Mouse (Mus musculus): ENCODE results near the gene Mecom.
"Not testable (repeated sequence)": the region's sequence is repeated elsewhere in the genome, so short reads cannot be mapped to it uniquely, and the experiment has no call there.

The Mecom gene

GRCm38 (mm10) chr3:30448624-30449023 lies 99.2 kb downstream of the Mecom start:
- DNase-seq (ENCODE audit: extremely low read depth, insufficient read length, low spot score), result no peak

GRCm38 (mm10) chr3:30445970-30446442 lies 101.8 kb downstream of the Mecom start:
- no peak for DNase-seq (ENCODE audit: extremely low read depth, insufficient read length, low spot score)

- DNase-seq (ENCODE audit: extremely low read depth, insufficient read length, low spot score), result no peak
Measured at GRCm38 (mm10) chr3:30445247-30445969, 102.4 kb downstream of the Mecom start.

DNA sequence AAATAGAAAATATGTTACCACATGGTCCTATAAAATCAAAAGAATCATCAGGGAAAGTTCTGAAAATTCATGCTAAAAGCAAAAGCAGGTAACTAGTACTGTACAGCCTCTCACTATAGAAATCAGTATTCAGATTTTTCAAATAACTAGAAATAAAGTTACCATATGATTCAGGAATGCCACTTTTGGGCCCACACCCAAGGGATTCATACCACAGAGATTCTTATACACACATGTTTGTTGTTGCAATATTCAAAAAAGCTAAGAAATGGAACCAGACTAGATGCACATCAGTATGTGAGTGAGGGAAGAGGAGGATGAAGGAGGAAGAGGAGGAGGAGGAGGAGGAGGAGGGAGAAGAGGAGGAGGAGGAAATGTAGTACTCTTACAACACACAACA lies 106.2 kb downstream of the Mecom start:
- no peak for DNase-seq (ENCODE audit: extremely low read depth, insufficient read length, low spot score)

DNA sequence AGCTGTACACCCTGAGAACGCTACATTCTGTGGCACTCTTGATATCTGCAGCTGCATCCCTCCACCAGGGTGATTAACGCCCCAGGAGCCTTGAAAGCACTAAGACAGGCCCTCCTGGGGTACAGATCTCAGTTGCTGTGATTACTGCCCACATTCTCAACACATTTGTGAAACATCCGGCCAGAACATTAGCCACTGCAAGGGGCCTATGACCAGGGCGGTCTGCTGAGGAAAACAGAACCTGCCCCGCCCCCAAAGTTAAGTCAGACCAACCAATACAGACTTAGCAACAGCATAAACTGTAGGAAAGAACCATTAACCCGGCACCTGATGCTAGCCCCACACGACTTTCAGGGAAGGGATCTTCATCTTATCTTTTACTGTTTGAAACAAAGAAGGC lies 109.8 kb downstream of the Mecom start:
- no peak for DNase-seq (ENCODE audit: extremely low read depth, insufficient read length, low spot score)

DNA sequence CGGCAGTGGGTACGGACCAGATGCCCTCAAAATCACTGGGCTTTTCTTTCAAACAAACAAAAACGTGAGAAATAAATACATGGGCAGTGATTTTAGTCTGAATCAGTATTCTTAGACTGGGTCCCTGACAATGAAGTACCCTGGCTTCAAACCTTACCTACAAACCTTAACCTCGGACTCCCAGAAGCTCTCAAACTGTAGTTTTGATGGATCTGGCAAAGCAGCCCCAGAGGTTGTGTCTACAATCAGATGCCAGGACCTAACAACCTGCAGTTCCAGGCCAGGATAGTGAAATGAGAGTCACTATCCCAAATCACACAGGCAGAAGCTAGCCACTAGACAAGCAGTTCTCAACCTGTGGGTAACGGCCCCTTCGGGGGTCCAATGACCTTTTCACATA lies 111.2 kb downstream of the Mecom start:
- no peak for DNase-seq (ENCODE audit: extremely low read depth, insufficient read length, low spot score)

DNA sequence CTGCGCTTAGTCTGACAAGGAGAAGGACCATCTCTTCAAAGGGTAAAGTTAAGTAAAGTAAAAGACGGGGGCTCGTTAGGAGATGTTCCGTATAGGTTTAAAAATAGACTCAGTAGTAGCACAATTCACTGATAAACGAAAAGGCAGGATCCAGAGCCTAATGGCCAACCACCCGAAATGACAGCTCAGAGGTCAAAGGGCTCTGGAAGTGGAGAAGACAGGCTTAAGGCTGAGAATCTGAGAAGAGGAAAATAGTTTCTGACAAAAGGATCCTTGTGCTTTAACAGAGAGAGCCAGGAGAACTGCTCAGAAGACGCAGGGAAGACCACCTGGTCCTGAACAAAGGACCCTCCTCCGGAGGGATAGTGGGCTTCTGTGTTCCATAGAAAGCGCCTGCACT lies 111.7 kb downstream of the Mecom start:
- DNase-seq (ENCODE audit: extremely low read depth, insufficient read length, low spot score), result no peak

DNA sequence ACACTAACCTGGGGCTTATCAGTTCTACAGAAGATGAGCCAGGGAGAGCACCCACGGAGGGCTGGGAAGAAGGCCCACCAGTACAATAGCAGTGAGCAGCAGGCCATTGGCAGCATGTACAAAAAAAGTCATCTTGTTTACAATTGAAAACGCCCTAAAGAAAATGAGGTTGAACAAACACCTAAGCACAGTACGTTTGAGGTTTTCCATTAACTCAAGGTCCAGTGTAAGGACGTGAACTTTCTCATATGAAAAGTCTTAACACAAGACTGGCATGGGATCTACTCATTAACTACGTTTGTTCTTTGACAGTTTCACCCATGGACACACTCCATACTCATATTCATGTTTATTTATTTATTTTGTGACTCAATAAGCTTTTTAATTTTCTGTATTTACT lies 118.9 kb downstream of the Mecom start:
- DNase-seq (ENCODE audit: extremely low read depth, insufficient read length, low spot score), result no peak

- no peak for DNase-seq (ENCODE audit: extremely low read depth, insufficient read length, low spot score)
Measured at GRCm38 (mm10) chr3:30424036-30424435, 123.8 kb downstream of the Mecom start.

DNA sequence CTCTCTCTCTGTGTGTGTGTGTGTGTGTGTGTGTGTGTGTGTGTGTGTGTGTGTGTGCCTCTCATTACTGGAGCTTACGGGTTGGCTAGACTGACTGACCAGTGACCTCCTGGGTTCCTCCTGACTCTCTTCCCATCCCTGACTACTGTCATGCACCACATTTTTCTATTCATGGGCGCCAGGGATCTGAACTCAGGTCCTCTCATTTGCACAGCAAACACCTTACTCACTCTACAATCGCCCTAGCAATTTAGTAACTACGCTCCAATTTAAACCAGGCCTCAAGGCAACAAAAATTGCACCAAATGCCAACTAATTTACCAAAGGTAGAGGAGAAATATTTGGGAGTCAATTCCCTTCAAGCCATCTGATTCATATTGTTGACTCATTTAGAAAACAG lies 125.9 kb downstream of the Mecom start:
- not testable (repeated sequence) for DNase-seq (ENCODE audit: extremely low read depth, insufficient read length, low spot score)

- DNase-seq (ENCODE audit: extremely low read depth, insufficient read length, low spot score), result no peak
Measured at GRCm38 (mm10) chr3:30420899-30421298, 126.9 kb downstream of the Mecom start.

DNA sequence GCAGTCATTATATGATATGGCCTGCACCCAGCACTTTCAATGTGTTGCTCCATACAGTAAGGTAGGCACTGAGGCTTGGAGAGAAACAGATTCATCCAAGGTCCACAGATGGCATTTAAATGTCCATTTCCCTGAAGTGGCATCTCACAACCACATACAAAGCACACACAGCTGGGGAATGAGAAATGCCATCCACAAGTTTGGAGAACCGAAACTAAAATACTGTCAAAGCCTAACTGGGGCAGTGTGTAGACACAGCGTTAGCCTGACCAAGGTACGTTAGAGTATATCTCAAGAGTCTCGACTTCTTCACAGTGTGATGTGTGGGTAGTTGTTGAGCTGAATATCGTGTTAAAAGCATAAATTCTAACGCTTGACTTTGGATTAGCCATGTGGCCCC lies 133.6 kb downstream of the Mecom start:
- no peak for DNase-seq (ENCODE audit: extremely low read depth, insufficient read length, low spot score)

DNA sequence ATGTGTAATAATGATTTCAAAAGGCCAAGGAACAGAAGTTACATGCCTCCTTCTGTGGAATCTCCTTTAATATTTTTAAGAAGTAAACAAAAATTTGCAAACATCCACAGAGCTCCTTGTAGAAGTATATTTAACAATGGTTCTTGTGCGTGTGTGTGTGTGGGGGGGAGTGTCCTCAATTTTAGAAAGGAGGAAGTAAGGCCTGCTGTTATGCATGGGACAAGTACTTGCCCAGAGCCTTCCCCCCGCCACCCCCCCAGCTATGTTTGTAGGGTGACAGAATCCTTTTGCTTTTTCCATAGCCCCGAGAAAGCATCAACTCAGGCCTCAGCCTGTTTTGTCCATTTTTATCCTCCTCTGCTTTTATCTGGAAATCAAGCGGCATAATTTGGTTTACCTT lies 137.0 kb downstream of the Mecom start:
- no peak for DNase-seq (ENCODE audit: extremely low read depth, insufficient read length, low spot score)

DNA sequence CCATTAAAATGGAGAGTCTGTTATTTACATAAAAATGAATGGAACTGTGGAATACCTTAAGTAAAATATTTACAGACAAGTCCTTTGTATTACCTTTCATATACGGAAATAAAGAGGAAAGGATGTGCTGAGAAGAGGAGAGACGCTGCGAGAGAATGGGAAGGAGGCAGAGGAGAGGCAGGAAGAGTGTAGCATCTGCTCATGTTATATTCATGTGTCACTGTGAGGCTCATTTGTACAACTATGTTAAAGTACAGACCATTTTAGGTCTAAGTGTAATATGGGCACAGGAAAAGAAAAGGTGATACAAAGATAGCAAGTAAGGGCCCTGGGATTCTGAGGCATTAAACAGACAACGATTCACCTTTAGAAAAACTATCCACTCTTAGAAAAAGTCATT lies 143.0 kb downstream of the Mecom start:
- no peak for DNase-seq (ENCODE audit: extremely low read depth, insufficient read length, low spot score)

DNA sequence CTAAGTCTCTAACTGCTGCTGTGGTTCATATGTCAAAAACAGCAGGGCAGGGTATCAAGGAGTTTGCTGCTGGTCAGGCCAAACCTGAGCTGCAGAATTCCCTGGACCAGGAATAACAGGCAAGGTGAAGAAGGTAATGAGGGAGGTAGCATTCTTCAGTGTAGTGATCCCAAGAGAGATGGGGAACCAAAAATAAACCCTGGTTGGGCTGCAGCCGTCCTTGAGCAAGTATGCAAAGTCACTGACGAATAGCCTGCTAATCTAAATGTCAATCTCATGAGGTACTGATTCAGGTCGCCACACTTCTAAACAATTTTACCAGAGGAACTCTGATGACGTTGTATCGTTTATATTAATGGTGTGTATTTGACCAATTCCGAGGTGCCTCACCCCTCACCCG lies 148.9 kb downstream of the Mecom start:
- no peak for DNase-seq (ENCODE audit: extremely low read depth, insufficient read length, low spot score)

DNA sequence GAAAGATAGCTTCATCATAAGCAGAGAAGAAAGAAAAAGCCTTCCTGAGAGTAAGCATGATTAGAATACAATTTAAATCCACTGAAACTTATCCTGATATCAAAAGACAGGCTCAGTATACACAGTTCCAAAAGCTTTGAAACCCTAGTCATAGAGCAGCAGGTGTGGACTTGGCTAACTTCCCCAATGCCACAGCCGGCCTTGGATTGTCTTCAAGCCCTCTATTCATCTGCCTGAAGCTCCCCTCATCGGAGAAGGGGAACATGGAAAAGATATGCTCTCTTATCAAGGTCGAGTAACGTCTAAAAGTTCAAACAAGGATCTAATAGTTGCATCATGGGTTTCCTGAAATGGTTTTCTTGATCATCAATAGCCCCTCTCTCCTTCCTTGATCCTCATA lies 152.9 kb downstream of the Mecom start:
- DNase-seq (ENCODE audit: extremely low read depth, insufficient read length, low spot score), result no peak

DNA sequence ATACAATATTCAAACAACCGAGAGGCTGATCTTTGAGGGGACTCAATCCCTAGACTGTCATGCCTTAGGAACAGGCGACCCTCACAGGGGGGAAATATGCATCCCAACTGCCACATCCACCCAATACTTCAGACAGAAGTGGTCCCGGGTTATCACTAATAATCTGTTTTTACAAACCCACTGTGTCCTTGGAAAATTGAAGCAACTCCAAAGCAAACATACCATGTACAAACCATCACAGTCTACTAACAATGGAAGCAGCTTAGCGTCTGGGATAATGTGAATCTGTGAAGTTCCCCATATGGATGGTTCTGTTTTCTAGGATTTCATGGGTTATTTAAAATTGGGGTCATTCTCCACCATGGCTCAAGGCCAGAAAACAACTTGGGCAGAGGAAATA lies 155.1 kb downstream of the Mecom start:
- DNase-seq (ENCODE audit: extremely low read depth, insufficient read length, low spot score), result no peak

DNA sequence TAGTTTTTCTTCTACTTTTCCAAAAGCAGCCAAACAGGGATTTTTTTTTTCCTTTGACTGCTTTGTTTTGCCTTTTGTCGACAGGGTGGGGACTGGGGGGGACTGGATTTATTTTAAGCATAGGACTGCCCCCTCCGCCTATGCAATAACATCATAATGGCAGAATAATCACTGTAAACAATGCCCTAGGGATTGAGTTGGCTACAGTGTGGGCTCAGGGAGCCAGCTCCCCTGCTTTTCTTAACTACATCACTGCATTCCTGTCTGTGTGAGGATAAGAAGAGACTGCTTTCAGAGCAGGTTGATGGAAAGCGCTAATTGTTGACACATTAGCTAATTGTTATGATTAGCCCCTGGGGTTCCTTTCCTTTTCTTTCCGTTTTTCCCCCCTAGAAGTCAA lies 155.6 kb downstream of the Mecom start:
- no peak for DNase-seq (ENCODE audit: extremely low read depth, insufficient read length, low spot score)

- DNase-seq (ENCODE audit: extremely low read depth, insufficient read length, low spot score), result no peak
Measured at GRCm38 (mm10) chr3:30390346-30390745, 157.5 kb downstream of the Mecom start.

- no peak for DNase-seq (ENCODE audit: extremely low read depth, insufficient read length, low spot score)
Measured at GRCm38 (mm10) chr3:30380273-30380672, 167.5 kb downstream of the Mecom start.

GRCm38 (mm10) chr3:30379301-30379700 lies 168.5 kb downstream of the Mecom start:
- DNase-seq (ENCODE audit: extremely low read depth, insufficient read length, low spot score), result no peak

GRCm38 (mm10) chr3:30371472-30371871 lies 176.3 kb downstream of the Mecom start:
- DNase-seq (ENCODE audit: extremely low read depth, insufficient read length, low spot score), result no peak

DNA sequence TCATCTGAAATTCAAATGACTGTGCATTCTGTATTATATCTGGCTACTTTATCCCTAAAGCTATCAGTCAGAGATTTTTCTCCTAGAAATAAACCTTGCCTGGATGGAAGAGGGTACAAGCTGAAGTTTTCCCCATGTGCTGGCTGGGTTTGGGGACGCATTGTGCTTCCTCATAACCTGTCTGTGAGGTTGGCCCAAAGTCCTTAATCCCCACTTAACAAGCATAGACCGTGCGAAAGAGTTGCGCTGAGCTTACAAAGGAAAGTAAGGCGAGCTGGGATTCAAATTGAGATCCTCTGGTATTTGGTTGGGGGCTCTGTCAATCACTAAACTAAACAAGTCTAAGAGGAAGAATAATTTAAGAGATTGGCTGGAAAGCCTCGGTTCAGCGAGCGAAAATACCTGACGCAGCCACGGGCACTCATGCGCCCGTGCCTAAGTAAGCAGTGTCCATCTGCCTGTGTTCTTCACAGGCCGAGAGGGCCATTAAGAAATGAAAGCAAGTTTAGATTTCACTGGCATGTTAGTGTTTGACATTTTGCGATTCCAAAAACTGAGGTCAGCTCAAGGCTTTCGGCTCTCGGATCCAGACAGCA lies 176.8 kb downstream of the Mecom start:
- DNase-seq (ENCODE audit: extremely low read depth, insufficient read length, low spot score), result no peak

Data from 3134 (cell line).